Mouse (Mus musculus) CH12.LX (cell line): Measurements from ENCODE around the gene Emc9. TPM values are rescaled to one million over a fixed set of nuclear protein-coding genes. Genes with fewer than 3 reads are reported as not detected.

ENCODE experiments used
- DNase-seq: peaks from one replicate; pipeline ENCODE4 v3.0.0-alpha.2; 2013; ENCODE audit errors: extremely low read depth
- H3K27ac ChIP-seq: 2 replicates; pipeline ENCODE4 v1.5.1; 2012; ENCODE audit warnings: low read depth, mild to moderate bottlenecking, control low read depth, moderate library complexity; ENCODE audit not compliant: insufficient read depth
- H3K27me3 ChIP-seq: replicated peaks from 2 replicates; pipeline ENCODE3; 2012; ENCODE audit warnings: inconsistent platforms
- H3K36me3 ChIP-seq, 2 experiments: replicated peaks in 1 of 2; 2 replicates each; pipeline versions ENCODE3 to v1.6.1; 2012; ENCODE audit warnings: inconsistent platforms in 1 of 2, low read length in 1 of 2, mild to moderate bottlenecking in 1 of 2, mixed read lengths in 1 of 2, moderate library complexity in 1 of 2; ENCODE audit not compliant: control insufficient read depth in 1 of 2, insufficient read depth in 1 of 2
- H3K4me1 ChIP-seq, 2 experiments: 2 replicates each; pipeline ENCODE4 v1.6.1; 2012; ENCODE audit warnings: inconsistent platforms in 1 of 2, moderate library complexity in 1 of 2; ENCODE audit not compliant: insufficient read depth in 2 of 2, control insufficient read depth in 1 of 2
- H3K4me2 ChIP-seq: 2 replicates; pipeline ENCODE4 v1.6.1; 2012; ENCODE audit warnings: low read depth, mild to moderate bottlenecking, control low read depth; ENCODE audit not compliant: poor library complexity, insufficient read depth, severe bottlenecking
- H3K4me3 ChIP-seq, 3 experiments: fragments of 150-350 bp in 1 of 3; sonication (generic) in 1 of 3; replicated peaks in 1 of 3; 2 replicates each; pipeline versions ENCODE3 to v1.5.1; 2011 to 2012; ENCODE audit warnings: low read depth in 2 of 3, low read length in 2 of 3, mild to moderate bottlenecking in 2 of 3, moderate library complexity in 2 of 3, control low read depth in 1 of 3, improper control_type of control experiment in 1 of 3, inconsistent platforms in 1 of 3, mixed read lengths in 1 of 3; ENCODE audit not compliant: poor library complexity in 1 of 3
- H3K79me2 ChIP-seq: replicated peaks from 2 replicates; pipeline ENCODE4 v1.6.1; 2012; ENCODE audit warnings: mild to moderate bottlenecking, moderate library complexity; ENCODE audit not compliant: control insufficient read depth, poor library complexity, insufficient read depth, severe bottlenecking; ENCODE audit errors: extremely low read depth
- H3K9ac ChIP-seq: 2 replicates; pipeline ENCODE4 v1.6.1; 2012; ENCODE audit warnings: low read depth, mild to moderate bottlenecking, control low read depth, moderate library complexity; ENCODE audit not compliant: insufficient read depth
- H3K9me3 ChIP-seq: replicated peaks from 2 replicates; pipeline ENCODE3; 2012; ENCODE audit warnings: low read length, inconsistent platforms, mixed read lengths
- CHD1 ChIP-seq: IDR thresholded peaks from 2 replicates; pipeline ENCODE4 v1.6.1; 2012; ENCODE audit warnings: low read depth, low read length, improper control_type of control experiment, inconsistent platforms
- ELF1 ChIP-seq: IDR thresholded peaks from 2 replicates; pipeline ENCODE4 v1.6.1; 2014; ENCODE audit warnings: low read depth, mild to moderate bottlenecking, inconsistent platforms, low read length, improper control_type of control experiment
- EP300 ChIP-seq: IDR thresholded peaks from 2 replicates; pipeline ENCODE4 v1.6.1; 2011; ENCODE audit warnings: low read length, improper control_type of control experiment
- IRF4 ChIP-seq: IDR thresholded peaks from 2 replicates; pipeline ENCODE4 v1.6.1; 2014; ENCODE audit warnings: low read depth, mild to moderate bottlenecking, inconsistent platforms, low read length, improper control_type of control experiment
- KAT2A ChIP-seq: IDR thresholded peaks from 2 replicates; pipeline ENCODE4 v1.6.1; 2012; ENCODE audit warnings: low read length, improper control_type of control experiment, inconsistent platforms; ENCODE audit not compliant: insufficient replicate concordance
- MAZ ChIP-seq: IDR thresholded peaks from 2 replicates; pipeline ENCODE4 v1.6.1; 2012; ENCODE audit warnings: low read depth, mild to moderate bottlenecking, inconsistent platforms, low read length, improper control_type of control experiment, moderate library complexity
- MEF2A ChIP-seq: IDR thresholded peaks from 2 replicates; pipeline ENCODE4 v1.6.1; 2014; ENCODE audit warnings: low read depth, mild to moderate bottlenecking, inconsistent platforms, low read length, improper control_type of control experiment, borderline replicate concordance
- NELFE ChIP-seq: IDR thresholded peaks from 2 replicates; pipeline ENCODE4 v1.6.1; 2011; ENCODE audit warnings: low read depth, low read length, improper control_type of control experiment
- NRF1 ChIP-seq: IDR thresholded peaks from 2 replicates; pipeline ENCODE4 v1.6.1; 2014; ENCODE audit warnings: low read depth, mild to moderate bottlenecking, inconsistent platforms, low read length, improper control_type of control experiment, moderate library complexity
- RAD21 ChIP-seq: IDR thresholded peaks from 2 replicates; pipeline ENCODE4 v1.6.1; 2011; ENCODE audit warnings: low read depth, mild to moderate bottlenecking, low read length, improper control_type of control experiment, moderate library complexity
- SIN3A ChIP-seq: IDR thresholded peaks from 2 replicates; pipeline ENCODE4 v1.6.1; 2012; ENCODE audit warnings: low read length, improper control_type of control experiment, inconsistent platforms
- SMC3 ChIP-seq: IDR thresholded peaks from 2 replicates; pipeline ENCODE4 v1.6.1; 2011; ENCODE audit warnings: low read depth, low read length, improper control_type of control experiment
- TBP ChIP-seq: conservative IDR thresholded peaks from 2 replicates; pipeline ENCODE4 v1.6.1; 2011; ENCODE audit warnings: low read depth, low read length, improper control_type of control experiment
- UBTF ChIP-seq: IDR thresholded peaks from 2 replicates; pipeline ENCODE4 v1.6.1; 2012; ENCODE audit warnings: low read depth, mild to moderate bottlenecking, inconsistent platforms, low read length, improper control_type of control experiment, moderate library complexity
- USF1 ChIP-seq: IDR thresholded peaks from 2 replicates; pipeline ENCODE4 v1.6.1; 2014; ENCODE audit warnings: low read depth, mild to moderate bottlenecking, inconsistent platforms, low read length, improper control_type of control experiment
- USF2 ChIP-seq: conservative IDR thresholded peaks from 2 replicates; pipeline ENCODE4 v1.6.1; 2011; ENCODE audit warnings: low read depth, low read length, improper control_type of control experiment
- ZNF384 ChIP-seq: IDR thresholded peaks from 2 replicates; pipeline ENCODE4 v1.6.1; 2012; ENCODE audit warnings: low read depth, low read length, improper control_type of control experiment, inconsistent platforms
- dilution Hi-C: fragments of 300-500 bp; cut with MboI; formaldehyde crosslinking; loops from 2 replicates; pipeline ENCODE4 v1.14.3; 2020; ENCODE audit warnings: low sequenced_read_pairs; ENCODE audit not compliant: extremely low pct_unique_long_range_greater_than_20kb, extremely low pct_ligation_motif_present
- in situ Hi-C: fragments of 300-500 bp; cut with MboI; formaldehyde crosslinking; loops from 3 replicates; pipeline ENCODE4 v1.14.3; 2019; ENCODE audit warnings: low sequenced_read_pairs, low pct_ligation_motif_present, low pct_unique_long_range_greater_than_20kb, mixed read lengths
- polyA plus RNA-seq: library from polyadenylated mRNA; unstranded; fragments of >175 nt; gene quantifications from 2 replicates; pipeline ENCODE4 v1.2.1, GENCODE M21; 2012; ENCODE audit warnings: low read depth; ENCODE audit not compliant: insufficient read length
- total RNA-seq, 2 experiments: library from RNA; depleted of rRNA; stranded (reverse); fragments of 300-350 nt in 1 of 2; fragments of >200 nt in 1 of 2; gene quantifications; 2 replicates each; pipeline ENCODE4 v1.2.3; 2012 to 2014

Emc9 gene
- total and polyA plus RNA-seq, 3 experiments: 1.7 to 9.6 (median 4.2) TPM

- TF ChIP-seq MAZ: no peak
- no peak for TF ChIP-seq IRF4
- no peak for TF ChIP-seq CHD1
- TF ChIP-seq ZNF384: no peak
- no peak for TF ChIP-seq USF2
- TF ChIP-seq SIN3A: no peak
- TF ChIP-seq UBTF: no peak
- Histone ChIP-seq H3K27ac (no peak overlapping the region), H3K36me3 (peaks cover 35 to 51% of the 10 kb centered on the region in 2 experiments), H3K4me2 (no peak overlapping the region), H3K9ac (no peak overlapping the region), H3K4me1 (no peaks in the 10 kb centered on the region), H3K9me3 (no peaks in the 10 kb centered on the region), H3K4me3 (no peak overlapping the region), H3K27me3 (no peaks in the 10 kb centered on the region), H3K79me2 (no peaks in the 10 kb centered on the region)
- in situ Hi-C loops (no loop called here), dilution Hi-C loops (no loop called here)
- no peak for DNase-seq
Measured at GRCm38 (mm10) chr14:55570588-55570987, 14.5 kb downstream of the Emc9 start.

- Histone ChIP-seq H3K36me3 (peaks cover 54 to 81% of the 10 kb centered on the region in 2 experiments), H3K4me1 (no peaks in the 10 kb centered on the region), H3K79me2 (no peaks in the 10 kb centered on the region), H3K27me3 (no peaks in the 10 kb centered on the region), H3K9ac (no peak overlapping the region), H3K4me2 (no peak overlapping the region), H3K27ac (no peak overlapping the region), H3K9me3 (no peaks in the 10 kb centered on the region), H3K4me3 (no peak overlapping the region)
- dilution Hi-C loops (no loop called here), in situ Hi-C loops (no loop called here)
- no peak for TF ChIP-seq EP300
- TF ChIP-seq MAZ: no peak
- TF ChIP-seq USF1: no peak
- no peak for TF ChIP-seq MEF2A
- TF ChIP-seq RAD21: no peak
- TF ChIP-seq KAT2A: no peak
- no peak for TF ChIP-seq ELF1
- no peak for TF ChIP-seq CHD1
- TF ChIP-seq SMC3: no peak
- no peak for TF ChIP-seq NRF1
- TF ChIP-seq NELFE: no peak
- TF ChIP-seq TBP: no peak
- DNase-seq: no peak
Measured at GRCm38 (mm10) chr14:55567496-55567895, 17.6 kb downstream of the Emc9 start.
